8 mouse cellular contexts compared by ENCODE assay signal in the genomic region with DNA sequence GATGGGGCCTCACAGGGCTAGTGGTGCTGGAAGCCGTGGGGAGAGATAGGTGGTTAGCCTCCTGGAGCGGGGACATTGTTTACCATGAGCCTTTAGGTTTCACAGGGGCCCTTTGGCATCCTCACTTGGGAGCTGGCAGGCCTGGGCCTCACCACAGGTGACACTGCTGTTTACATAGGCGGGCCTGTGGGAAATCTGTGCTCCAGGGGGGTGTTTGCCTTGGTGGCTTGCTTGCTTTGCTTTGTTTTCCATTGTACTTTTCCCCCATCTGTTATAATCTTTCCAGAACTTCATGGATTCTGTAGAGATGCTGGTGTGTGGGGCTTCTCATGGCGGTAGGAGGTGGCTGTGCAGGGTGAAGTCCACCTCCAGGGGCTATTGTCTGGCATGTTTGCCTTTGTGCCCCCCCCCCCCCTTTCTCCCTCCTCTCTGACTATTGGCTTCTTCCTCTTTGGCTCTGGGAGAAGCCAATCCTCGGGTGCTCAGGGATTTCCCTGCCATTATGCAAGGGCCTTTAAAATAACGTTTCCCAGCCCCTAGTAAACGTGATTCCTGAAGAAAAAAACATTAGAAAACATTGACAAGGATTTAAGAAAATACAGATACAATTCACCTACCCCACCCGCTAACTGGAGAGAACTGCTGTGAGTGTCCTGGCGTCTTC. TPM values are rescaled to one million over a fixed set of nuclear protein-coding genes. Genes with fewer than 3 reads are reported as not detected.
DNase-seq lines count a peak whose midpoint lies in the region; ATAC-seq lines count a peak whose summit lies in the region.

No protein-coding gene starts in this region.

- H3K36me3 ChIP-seq in heart, embryonic 15.5 days: no peaks in the 10 kb centered on the region
- H3K36me3 ChIP-seq in liver, embryonic 16.5 days (ENCODE audit: control insufficient read depth, insufficient read depth): no peaks in the 10 kb centered on the region

- H3K4me2 ChIP-seq in heart, embryonic 15.5 days: peak overlapping the region; percentile 80
- peak overlapping the region; percentile 84 for H3K4me2 ChIP-seq in liver, embryonic 16.5 days (ENCODE audit: low read depth, low read length)

- no peaks in the 10 kb centered on the region for H3K27me3 ChIP-seq in heart, embryonic 15.5 days
- H3K27me3 ChIP-seq in liver, embryonic 16.5 days (ENCODE audit: control insufficient read depth, insufficient read depth, low read depth, low read length): no peaks in the 10 kb centered on the region

- no peak; the same call in 1 of the 2 replicates for ATAC-seq in heart, embryonic 15.5 days (replicated peaks; ENCODE audit: insufficient number of reproducible peaks, insufficient read depth, low FRiP score, low read depth)
- peak; percentile 26; the same call in 1 of the 2 replicates for ATAC-seq in liver, embryonic 16.5 days (ENCODE audit: low read depth)

- no peaks in the 10 kb centered on the region for H3K9me3 ChIP-seq in heart, embryonic 15.5 days (replicated peaks)
- H3K9me3 ChIP-seq in liver, embryonic 16.5 days (replicated peaks; ENCODE audit: control insufficient read depth, low read length): no peaks in the 10 kb centered on the region

- DNase-seq in cerebellum, postnatal 25 days: peak; percentile 40 to 53
- no peak for DNase-seq in cerebellum, adult 11-12 months
- DNase-seq in CD4-positive helper T cell, adult 2 months (ENCODE audit: low read depth, low spot score): peak; percentile 38
- DNase-seq in adrenal gland, adult 8-10 months: no peak
- no peak for DNase-seq in gastrocnemius, adult 18-20 months (ENCODE audit: low spot score)
- no peak for DNase-seq in urinary bladder, adult 18-20 months (ENCODE audit: low spot score in 2 of 2)

- peaks cover 82% of the 10 kb centered on the region for H3K4me1 ChIP-seq in heart, embryonic 15.5 days (replicated peaks)
- H3K4me1 ChIP-seq in liver, embryonic 16.5 days (ENCODE audit: control insufficient read depth, low read depth, low read length): peaks cover 75% of the 10 kb centered on the region

- 22% methylated on average over 9 of the region's 9 CpGs for WGBS in heart, embryonic 15.5 days
- 20% methylated on average over 9 of the region's 9 CpGs for WGBS in liver, embryonic 16.5 days (ENCODE audit: insufficient replicate concordance)

- H3K9ac ChIP-seq in heart, embryonic 15.5 days: peak overlapping the region; percentile 42; the same call in 1 of the 2 replicates
- H3K9ac ChIP-seq in liver, embryonic 16.5 days (ENCODE audit: low read depth, low read length): peak overlapping the region; percentile 37; the same call in 1 of the 2 replicates

- peak overlapping the region; percentile 98 for H3K27ac ChIP-seq in heart, embryonic 15.5 days
- H3K27ac ChIP-seq in liver, embryonic 16.5 days (ENCODE audit: low read length): peak overlapping the region; percentile 88

- H3K4me3 ChIP-seq in heart, embryonic 15.5 days: peak overlapping the region; percentile 92
- H3K4me3 ChIP-seq in liver, embryonic 16.5 days (ENCODE audit: low read depth, low read length): 0 out of 2 replicates have a peak overlapping the region, but pooled peaks have one; percentile 9

RNA-seq across cellular contexts. Expression of a gene that starts 3.6 kb away (rescaled TPM):
- 21.0 and 34.8 TPM in 2 replicates for polyA plus RNA-seq in heart, embryonic 15.5 days (2015; fragmentation: Nextera tagmentation; extraction: Ambion mirVana)
- polyA plus RNA-seq in liver, embryonic 16.5 days (2015; fragmentation: Nextera tagmentation; extraction: Ambion mirVana): 4.5 and 4.7 TPM in 2 replicates
- 100 to 1,000 TPM; 140 to 182 (median 166) TPM for total RNA-seq in adrenal gland, adult 8-10 months (2022)
- 10 to 100 TPM; 78.4 to 79.7 TPM for total RNA-seq in gastrocnemius, adult 18-20 months (2021)

RNA-seq across cellular contexts. Expression of a gene that starts 59.1 kb away (rescaled TPM):
- 15.9 and 16.1 TPM in 2 replicates for polyA plus RNA-seq in heart, embryonic 15.5 days (2015; fragmentation: Nextera tagmentation; extraction: Ambion mirVana)
- polyA plus RNA-seq in liver, embryonic 16.5 days (2015; fragmentation: Nextera tagmentation; extraction: Ambion mirVana): 1.4 and 2.1 TPM in 2 replicates
- 1 to 10 TPM; 5.5 to 9.0 (median 6.5) TPM for total RNA-seq in adrenal gland, adult 8-10 months (2022)
- 100 to 1,000 TPM; 105 to 121 TPM for total RNA-seq in gastrocnemius, adult 18-20 months (2021)

Comparison
In these comparisons a context has a peak if more than half of its experiments do, and no peak if none do; other contexts are left out.
1. DNase-seq: peak in cerebellum, postnatal 25 days (2 of 2) and CD4-positive helper T cell, adult 2 months (single experiment); none in cerebellum, adult 11-12 months (single experiment), adrenal gland, adult 8-10 months (single experiment), gastrocnemius, adult 18-20 months (single experiment) and urinary bladder, adult 18-20 months (0 of 2).
2. RNA of a gene that starts 59.1 kb away (total RNA-seq): 105 to 121 TPM in gastrocnemius, adult 18-20 months; 5.5 to 9.0 TPM in adrenal gland, adult 8-10 months; every median in the first group is over 10 times any median in the second.